Mouse (Mus musculus) megakaryocyte, embryonic 14.5 days (primary cell): Measurements from ENCODE around the gene Rbm28.

Experiments
- FLI1 ChIP-seq: IDR thresholded peaks from 2 replicates; pipeline ENCODE4 v1.6.1; 2012; ENCODE audit warnings: low read length, inconsistent platforms, mixed read lengths
- GATA1 ChIP-seq: IDR thresholded peaks from 3 replicates; pipeline ENCODE4 v1.6.1; 2012; ENCODE audit warnings: mixed read lengths, low read length, inconsistent platforms, borderline replicate concordance

- TF ChIP-seq GATA1, result no peak
- TF ChIP-seq FLI1, result no peak
Observed at GRCm38 (mm10) chr6:29119990-29120389, 44.8 kb downstream of the Rbm28 start.
